Mouse (Mus musculus): ENCODE results near the gene Gm37240. TPM values are rescaled to one million over a fixed set of nuclear protein-coding genes. Genes with fewer than 3 reads are reported as not detected.
A peak's percentile ranks its signal among the peaks of the same experiment; 100 is the strongest.

The Gm37240 gene
- polyA plus RNA-seq, 1 experiment from 2014 or later: 0.11 TPM

DNA sequence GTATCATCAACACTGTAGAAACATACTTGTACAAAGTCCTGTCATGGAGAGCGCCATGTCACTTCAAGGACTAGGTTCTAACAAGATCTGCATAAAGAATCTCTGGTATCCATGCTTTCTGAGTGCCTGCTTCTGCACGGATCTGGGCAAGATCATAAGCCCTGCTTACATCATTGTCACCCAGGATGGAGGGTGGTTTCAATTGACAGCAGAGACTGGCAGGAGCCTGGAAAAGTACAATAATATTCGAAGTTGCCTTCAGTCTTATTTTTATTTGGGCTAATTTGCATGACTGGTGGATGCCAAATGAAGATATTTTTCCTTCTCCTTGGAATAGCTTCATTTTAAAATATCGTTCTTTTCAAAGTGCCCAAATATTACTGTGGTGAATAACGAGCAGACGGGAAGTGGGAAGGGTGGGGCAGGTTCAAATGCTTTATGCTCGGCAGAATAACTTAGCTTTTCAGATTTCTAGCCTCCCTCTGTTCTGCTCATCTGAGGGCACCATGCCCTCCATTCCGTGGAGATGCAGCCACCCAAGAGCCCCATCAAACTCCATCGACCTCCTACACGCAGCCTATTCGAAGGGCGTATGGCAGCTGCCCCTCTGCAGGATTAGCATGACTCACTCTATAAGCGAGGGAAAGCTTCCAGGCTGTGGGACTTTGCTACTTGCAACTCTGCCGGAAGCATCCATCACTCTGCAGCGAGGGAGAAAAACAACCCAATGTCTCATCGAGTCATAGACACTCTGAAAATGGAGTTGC is 518.8 kb downstream of the Gm37240 start:
- Histone ChIP-seq H3K4me2 (ENCODE audit: low read length) (no peak overlapping the region), H3K27me3 (ENCODE audit: control insufficient read depth, insufficient read depth, low read length) (no peaks in the 10 kb centered on the region), H3K9me3 (ENCODE audit: control insufficient read depth, low read length) (no peaks in the 10 kb centered on the region), H3K36me3 (ENCODE audit: control insufficient read depth, insufficient read depth, low read length) (no peaks in the 10 kb centered on the region), H3K9ac (replicated peaks; ENCODE audit: low read length) (no peak overlapping the region), H3K4me1 (ENCODE audit: control insufficient read depth, insufficient read depth, low read length) (0 out of 2 replicates have a peak, but pooled peaks cover 5% of the 10 kb centered on the region), H3K27ac (replicated peaks; ENCODE audit: low read depth, low read length) (no peak overlapping the region), H3K4me3 (replicated peaks; ENCODE audit: low read depth, low read length) (no peak overlapping the region)
- ATAC-seq (ENCODE audit: low FRiP score, low TSS enrichment): no peak
- WGBS: 85% methylated on average over 16 of the region's 16 CpGs
- no peak for DNase-seq

DNA sequence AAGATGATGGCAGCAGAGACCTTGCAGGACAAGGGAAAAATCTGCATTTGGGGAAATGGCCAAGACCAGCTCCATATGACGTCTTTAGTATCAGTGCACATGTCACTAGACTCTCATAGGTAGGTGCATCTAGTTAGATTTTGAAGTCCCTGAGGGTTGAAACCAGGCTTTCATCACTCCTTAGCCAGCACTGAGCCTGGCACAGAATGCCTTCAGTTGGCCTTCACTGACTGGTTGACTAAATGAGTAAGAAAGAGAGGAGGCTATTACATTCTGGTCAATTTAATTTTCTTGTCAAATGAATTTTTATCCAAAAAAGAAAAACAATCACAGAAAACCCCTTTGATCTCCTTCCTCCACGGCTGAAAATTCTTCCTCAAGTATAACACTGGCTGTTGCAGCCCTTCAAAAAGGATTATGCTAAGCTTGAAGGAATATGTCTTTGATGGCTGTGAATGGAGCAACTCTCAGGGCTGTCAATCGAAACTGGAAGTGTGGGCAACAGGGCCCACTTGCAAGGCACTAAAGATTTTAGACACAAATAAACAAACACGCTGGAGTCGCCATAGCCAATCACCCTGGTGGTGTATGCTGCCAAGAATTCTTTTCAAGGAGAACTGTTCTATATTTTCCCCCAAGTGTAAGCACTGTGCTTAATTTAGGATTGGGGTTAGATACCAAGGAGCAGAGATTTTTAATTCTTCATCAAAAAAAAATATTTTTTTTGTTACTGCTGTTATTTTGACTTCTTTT is 522.6 kb downstream of the Gm37240 start:
- ATAC-seq (ENCODE audit: low FRiP score, low TSS enrichment): no peak
- no peaks in the 10 kb centered on the region for H3K27me3 ChIP-seq (ENCODE audit: control insufficient read depth, insufficient read depth, low read length)
- H3K27ac ChIP-seq (replicated peaks; ENCODE audit: low read depth, low read length): no peak overlapping the region
- no peaks in the 10 kb centered on the region for H3K9me3 ChIP-seq (ENCODE audit: control insufficient read depth, low read length)
- H3K36me3 ChIP-seq (ENCODE audit: control insufficient read depth, insufficient read depth, low read length): no peaks in the 10 kb centered on the region
- no peak overlapping the region for H3K9ac ChIP-seq (replicated peaks; ENCODE audit: low read length)
- 35% methylated on average over 5 of the region's 5 CpGs for WGBS
- no peak overlapping the region for H3K4me2 ChIP-seq (ENCODE audit: low read length)
- DNase-seq: no peak
- H3K4me3 ChIP-seq (replicated peaks; ENCODE audit: low read depth, low read length): no peak overlapping the region
- 0 out of 2 replicates have a peak, but pooled peaks cover 4% of the 10 kb centered on the region for H3K4me1 ChIP-seq (ENCODE audit: control insufficient read depth, insufficient read depth, low read length)

DNA sequence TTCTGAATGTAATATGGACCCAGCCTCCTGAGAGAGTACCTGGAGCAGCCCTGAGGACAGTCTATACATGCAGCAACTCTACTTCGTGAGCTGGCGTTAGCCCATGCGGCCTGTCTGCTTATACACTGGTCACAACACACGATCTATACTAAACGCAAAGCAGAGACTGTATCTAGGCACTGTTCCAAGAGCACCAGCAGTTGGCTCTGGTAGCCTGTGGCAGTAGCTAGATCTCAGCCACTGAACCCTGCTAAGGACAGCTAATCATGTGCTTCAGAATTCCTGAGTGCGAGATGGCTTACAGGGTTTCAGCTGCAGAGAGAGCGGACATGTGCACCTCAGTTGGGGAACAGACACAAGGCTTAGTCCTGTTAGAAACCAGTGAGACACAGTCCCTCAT is 524.4 kb downstream of the Gm37240 start:
- H3K4me2 ChIP-seq (ENCODE audit: low read length): no peak overlapping the region
- no peaks in the 10 kb centered on the region for H3K4me1 ChIP-seq (ENCODE audit: control insufficient read depth, insufficient read depth, low read length)
- H3K9ac ChIP-seq (replicated peaks; ENCODE audit: low read length): no peak overlapping the region
- H3K4me3 ChIP-seq (replicated peaks; ENCODE audit: low read depth, low read length): no peak overlapping the region
- H3K9me3 ChIP-seq (ENCODE audit: control insufficient read depth, low read length): no peaks in the 10 kb centered on the region
- no peaks in the 10 kb centered on the region for H3K27me3 ChIP-seq (ENCODE audit: control insufficient read depth, insufficient read depth, low read length)
- DNase-seq: no peak
- no peak for ATAC-seq (ENCODE audit: low FRiP score, low TSS enrichment)
- H3K27ac ChIP-seq (replicated peaks; ENCODE audit: low read depth, low read length): no peak overlapping the region
- H3K36me3 ChIP-seq (ENCODE audit: control insufficient read depth, insufficient read depth, low read length): no peaks in the 10 kb centered on the region
- WGBS: 89% methylated on average over 7 of the region's 7 CpGs

GRCm38 (mm10) chr3:85356373-85356772 is 530.9 kb downstream of the Gm37240 start:
- no peaks in the 10 kb centered on the region for H3K4me1 ChIP-seq (ENCODE audit: control insufficient read depth, insufficient read depth, low read length)
- no peaks in the 10 kb centered on the region for H3K27me3 ChIP-seq (ENCODE audit: control insufficient read depth, insufficient read depth, low read length)
- no peak overlapping the region for H3K4me3 ChIP-seq (replicated peaks; ENCODE audit: low read depth, low read length)
- H3K9ac ChIP-seq (replicated peaks; ENCODE audit: low read length): no peak overlapping the region
- H3K4me2 ChIP-seq (ENCODE audit: low read length): no peak overlapping the region
- no peak for ATAC-seq (ENCODE audit: low FRiP score, low TSS enrichment)
- no peaks in the 10 kb centered on the region for H3K9me3 ChIP-seq (ENCODE audit: control insufficient read depth, low read length)
- H3K27ac ChIP-seq (replicated peaks; ENCODE audit: low read depth, low read length): no peak overlapping the region
- WGBS: 86% methylated on average over 3 of the region's 3 CpGs
- no peaks in the 10 kb centered on the region for H3K36me3 ChIP-seq (ENCODE audit: control insufficient read depth, insufficient read depth, low read length)
- no peak for DNase-seq

DNA sequence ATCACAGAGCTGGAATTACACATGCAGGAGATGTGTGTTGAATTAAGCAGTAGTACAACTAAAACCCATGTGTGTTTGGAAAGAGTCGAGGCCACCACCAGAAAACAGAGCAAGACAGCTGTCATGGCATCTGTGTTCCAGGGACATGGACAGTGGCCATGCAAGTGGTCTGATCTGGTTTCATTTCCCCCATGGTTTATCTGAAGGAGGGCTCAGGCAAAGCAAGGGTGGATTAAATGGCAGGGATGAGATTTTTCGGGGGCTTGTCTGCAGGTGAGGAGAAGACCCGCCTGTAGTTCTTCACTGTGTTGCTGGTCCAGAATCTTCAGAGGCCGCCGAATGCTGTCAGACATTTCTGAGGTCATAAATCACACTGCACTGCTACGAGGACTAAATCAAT is 539.3 kb downstream of the Gm37240 start:
- Histone ChIP-seq H3K4me1 (ENCODE audit: control insufficient read depth, insufficient read depth, low read length) (no peaks in the 10 kb centered on the region), H3K4me3 (replicated peaks; ENCODE audit: low read depth, low read length) (no peak overlapping the region), H3K9me3 (ENCODE audit: control insufficient read depth, low read length) (no peaks in the 10 kb centered on the region), H3K36me3 (ENCODE audit: control insufficient read depth, insufficient read depth, low read length) (no peaks in the 10 kb centered on the region), H3K9ac (replicated peaks; ENCODE audit: low read length) (no peak overlapping the region), H3K27me3 (ENCODE audit: control insufficient read depth, insufficient read depth, low read length) (no peaks in the 10 kb centered on the region), H3K27ac (replicated peaks; ENCODE audit: low read depth, low read length) (no peak overlapping the region), H3K4me2 (ENCODE audit: low read length) (no peak overlapping the region)
- WGBS: 86% methylated on average over 6 of the region's 6 CpGs
- DNase-seq (no peak), ATAC-seq (ENCODE audit: low FRiP score, low TSS enrichment) (no peak)

- Histone ChIP-seq H3K4me3 (replicated peaks; ENCODE audit: low read depth, low read length) (no peak overlapping the region), H3K36me3 (ENCODE audit: control insufficient read depth, insufficient read depth, low read length) (no peaks in the 10 kb centered on the region), H3K4me2 (ENCODE audit: low read length) (no peak overlapping the region), H3K27me3 (ENCODE audit: control insufficient read depth, insufficient read depth, low read length) (no peaks in the 10 kb centered on the region), H3K9me3 (ENCODE audit: control insufficient read depth, low read length) (no peaks in the 10 kb centered on the region), H3K27ac (replicated peaks; ENCODE audit: low read depth, low read length) (no peak overlapping the region), H3K4me1 (ENCODE audit: control insufficient read depth, insufficient read depth, low read length) (peaks cover 19% of the 10 kb centered on the region), H3K9ac (replicated peaks; ENCODE audit: low read length) (no peak overlapping the region)
- DNase-seq (no peak), ATAC-seq (ENCODE audit: low FRiP score, low TSS enrichment) (no peak)
- WGBS: 89% methylated on average over 12 of the region's 12 CpGs
These were observed 546.0 kb downstream of the Gm37240 start for GRCm38 (mm10) chr3:85341103-85341860.

DNA sequence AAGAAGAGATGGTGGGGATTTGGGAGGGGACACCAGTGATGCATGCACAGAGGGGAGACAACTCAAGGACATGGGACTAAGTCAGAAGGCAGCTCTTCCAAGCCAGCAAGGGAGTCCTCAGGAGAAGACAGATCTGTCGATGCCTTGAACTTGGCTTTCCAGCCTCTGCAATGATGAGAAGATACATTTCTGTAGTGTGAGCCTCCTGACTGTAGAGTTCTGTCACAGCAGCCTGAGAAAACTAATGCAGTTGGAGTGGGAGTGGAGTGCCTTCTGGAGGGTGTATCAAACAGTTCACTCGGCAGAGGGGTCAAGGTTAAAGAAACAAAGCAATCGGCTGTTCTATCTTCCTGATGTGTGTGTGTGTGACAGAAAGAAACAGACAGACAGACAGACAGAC is 546.8 kb downstream of the Gm37240 start:
- 79% methylated on average over 3 of the region's 3 CpGs for WGBS
- no peak overlapping the region for H3K4me3 ChIP-seq (replicated peaks; ENCODE audit: low read depth, low read length)
- no peak for DNase-seq

GRCm38 (mm10) chr3:85339926-85340325 is 547.4 kb downstream of the Gm37240 start:
- Histone ChIP-seq H3K9ac (replicated peaks; ENCODE audit: low read length) (no peak overlapping the region), H3K36me3 (ENCODE audit: control insufficient read depth, insufficient read depth, low read length) (no peaks in the 10 kb centered on the region), H3K4me1 (ENCODE audit: control insufficient read depth, insufficient read depth, low read length) (peaks cover 19% of the 10 kb centered on the region), H3K27me3 (ENCODE audit: control insufficient read depth, insufficient read depth, low read length) (no peaks in the 10 kb centered on the region), H3K4me2 (ENCODE audit: low read length) (no peak overlapping the region), H3K4me3 (replicated peaks; ENCODE audit: low read depth, low read length) (no peak overlapping the region), H3K9me3 (ENCODE audit: control insufficient read depth, low read length) (no peaks in the 10 kb centered on the region), H3K27ac (replicated peaks; ENCODE audit: low read depth, low read length) (peak overlapping the region; percentile 68)
- WGBS: 70% methylated on average over 2 of the region's 2 CpGs
- DNase-seq (no peak), ATAC-seq (ENCODE audit: low FRiP score, low TSS enrichment) (no peak)

More for the DNA sequence above, 546.8 kb downstream of the Gm37240 start:
- Histone ChIP-seq H3K36me3 (ENCODE audit: control insufficient read depth, insufficient read depth, low read length) (no peaks in the 10 kb centered on the region), H3K9ac (replicated peaks; ENCODE audit: low read length) (no peak overlapping the region), H3K27ac (replicated peaks; ENCODE audit: low read depth, low read length) (no peak overlapping the region), H3K27me3 (ENCODE audit: control insufficient read depth, insufficient read depth, low read length) (no peaks in the 10 kb centered on the region), H3K4me1 (ENCODE audit: control insufficient read depth, insufficient read depth, low read length) (peaks cover 19% of the 10 kb centered on the region), H3K4me2 (ENCODE audit: low read length) (no peak overlapping the region), H3K9me3 (ENCODE audit: control insufficient read depth, low read length) (no peaks in the 10 kb centered on the region)
- ATAC-seq (ENCODE audit: low FRiP score, low TSS enrichment): no peak

All from midbrain, embryonic 14.5 days (tissue).